Mouse (Mus musculus) embryo, embryonic 10 days (tissue): ENCODE results near the gene C77080.
A peak's percentile ranks its signal among the peaks of the same experiment; 100 is the strongest.

ENCODE experiments used
- DNase-seq: peaks from one replicate; pipeline ENCODE4 v3.0.0-alpha.2; 2015; ENCODE audit warnings: low spot score

Gene C77080

GRCm38 (mm10) chr4:129266821-129267220 is 5.6 kb upstream of the C77080 start:
- no peak for DNase-seq

DNA sequence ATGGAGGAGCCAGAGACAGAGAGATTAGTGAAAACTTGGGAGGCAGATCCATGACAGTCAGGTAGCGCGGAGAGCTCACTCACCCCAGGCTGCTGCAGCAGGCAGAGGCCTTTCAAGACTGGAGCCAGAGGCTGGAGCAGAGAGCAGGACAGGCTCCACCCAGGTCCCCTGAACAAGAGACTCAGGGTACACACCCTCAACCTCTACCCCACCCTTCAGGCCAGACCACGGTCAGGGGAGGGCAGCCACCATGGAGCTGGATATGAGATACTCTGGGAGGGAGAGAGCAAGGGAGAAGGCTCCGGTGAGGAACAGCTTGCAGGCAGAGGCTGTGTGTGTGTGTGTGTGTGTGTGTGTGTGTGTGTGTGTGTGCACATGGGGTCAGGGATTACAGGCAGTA is 5.0 kb upstream of the C77080 start:
- DNase-seq, result no peak

DNA sequence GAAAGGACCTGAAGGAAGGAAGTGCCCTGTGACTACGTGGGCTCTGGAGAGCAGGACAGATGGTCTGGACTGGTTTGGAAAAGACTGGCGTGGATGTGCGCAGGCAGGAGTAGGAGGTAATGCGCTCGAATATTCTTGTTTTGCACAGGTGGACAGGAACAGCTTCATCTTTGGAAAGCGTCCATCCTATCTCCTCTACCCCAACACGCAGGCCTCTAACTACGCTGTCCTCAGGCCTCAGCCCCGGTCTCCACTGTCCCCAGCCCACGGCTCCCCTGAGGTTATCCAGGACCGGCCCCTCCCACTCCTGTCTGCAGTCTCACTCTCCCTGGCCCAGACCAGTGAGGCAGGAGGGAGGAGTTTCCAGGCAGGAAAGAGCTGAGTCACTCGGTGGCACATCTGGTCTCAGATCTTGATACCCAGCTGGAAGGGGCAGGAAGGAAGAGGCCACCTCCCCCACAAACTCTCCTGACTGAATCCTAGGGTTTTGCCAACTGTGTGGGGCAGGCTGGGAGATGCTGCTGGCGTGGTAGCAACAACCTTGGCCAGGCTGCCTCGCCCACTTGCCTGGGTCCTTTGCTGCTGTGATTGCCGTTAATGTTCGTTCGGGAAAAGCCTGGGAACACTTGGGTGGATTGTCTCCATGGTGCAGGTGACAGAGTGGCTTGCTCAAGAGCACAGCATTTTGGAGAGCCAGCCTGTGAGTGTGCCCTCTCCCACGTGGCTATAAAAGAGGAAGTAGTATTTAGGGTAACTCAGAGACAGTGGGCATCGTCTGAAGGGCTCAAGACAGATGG is 2.2 kb upstream of the C77080 start:
- peak; percentile 75 for DNase-seq

DNA sequence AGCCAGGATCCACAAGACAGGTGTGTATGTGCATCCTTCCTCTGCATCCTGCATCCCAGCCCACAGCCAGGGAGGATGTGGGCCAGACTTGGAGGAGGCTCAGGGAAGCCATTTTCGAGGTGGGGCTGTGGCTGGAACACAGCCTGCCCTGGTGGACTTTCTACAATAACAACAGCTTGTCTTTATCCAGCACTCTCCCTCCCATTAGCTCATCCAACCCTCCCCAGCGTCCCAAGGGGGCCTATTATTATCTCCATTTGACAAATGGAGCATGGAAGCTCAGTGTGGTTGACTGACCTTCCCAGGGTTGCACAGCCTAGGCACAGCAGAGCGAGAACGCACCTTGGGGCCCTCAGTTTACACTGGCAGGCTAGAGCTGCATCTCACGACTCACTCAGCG is 526 bp downstream of the C77080 start:
- DNase-seq, result no peak

GRCm38 (mm10) chr4:129259101-129259500 is 2.1 kb downstream of the C77080 start:
- no peak for DNase-seq

- DNase-seq, result peak; percentile 80
These were observed 4.5 kb downstream of the C77080 start for GRCm38 (mm10) chr4:129256450-129257380.

- no peak for DNase-seq
These were observed 6.6 kb downstream of the C77080 start for GRCm38 (mm10) chr4:129254571-129254970.

DNA sequence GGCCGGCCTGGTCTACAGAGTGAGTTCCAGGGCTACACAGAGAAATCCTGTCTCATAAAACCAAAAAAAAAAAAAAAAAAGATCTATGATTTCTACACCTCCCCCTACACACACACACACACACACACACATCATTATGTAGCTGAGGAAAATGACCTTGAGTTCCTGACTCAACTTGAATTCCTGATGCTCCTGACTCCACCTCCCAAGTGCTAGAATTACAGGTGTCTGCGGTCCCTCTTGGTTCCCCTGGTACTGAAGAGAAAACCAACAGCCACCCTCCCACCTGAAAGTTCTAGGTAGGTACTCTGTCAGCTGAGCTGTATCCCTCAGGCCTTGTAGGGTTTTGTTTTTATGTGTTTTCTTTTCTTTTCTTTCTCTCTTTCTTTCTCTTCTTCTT is 8.7 kb downstream of the C77080 start:
- DNase-seq, result no peak

GRCm38 (mm10) chr4:129251482-129252125 is 9.6 kb downstream of the C77080 start:
- peak; percentile 68 for DNase-seq

GRCm38 (mm10) chr4:129250759-129251481 is 10.3 kb downstream of the C77080 start:
- no peak for DNase-seq

DNA sequence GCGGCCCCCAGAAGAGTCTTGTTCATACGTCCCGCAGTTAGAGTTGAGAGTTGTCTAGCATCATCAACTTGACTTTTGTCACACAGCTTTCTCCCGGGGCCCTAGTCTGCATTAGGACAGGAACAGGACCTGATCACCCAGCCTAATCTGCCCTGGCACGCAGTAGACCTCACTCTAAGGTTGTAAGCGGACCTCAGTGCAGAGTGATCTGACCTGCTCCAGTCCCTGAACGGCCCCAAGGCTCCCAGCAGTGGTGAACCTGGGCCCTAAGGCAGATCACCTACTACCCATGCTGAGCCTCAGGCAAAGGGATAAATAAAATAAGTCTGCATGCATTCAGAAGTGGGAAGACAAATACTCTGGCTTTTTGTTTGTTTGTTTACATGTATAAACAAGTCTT is 11.9 kb downstream of the C77080 start:
- DNase-seq, result no peak

GRCm38 (mm10) chr4:129248243-129248767 is 12.9 kb downstream of the C77080 start:
- DNase-seq, result no peak

DNA sequence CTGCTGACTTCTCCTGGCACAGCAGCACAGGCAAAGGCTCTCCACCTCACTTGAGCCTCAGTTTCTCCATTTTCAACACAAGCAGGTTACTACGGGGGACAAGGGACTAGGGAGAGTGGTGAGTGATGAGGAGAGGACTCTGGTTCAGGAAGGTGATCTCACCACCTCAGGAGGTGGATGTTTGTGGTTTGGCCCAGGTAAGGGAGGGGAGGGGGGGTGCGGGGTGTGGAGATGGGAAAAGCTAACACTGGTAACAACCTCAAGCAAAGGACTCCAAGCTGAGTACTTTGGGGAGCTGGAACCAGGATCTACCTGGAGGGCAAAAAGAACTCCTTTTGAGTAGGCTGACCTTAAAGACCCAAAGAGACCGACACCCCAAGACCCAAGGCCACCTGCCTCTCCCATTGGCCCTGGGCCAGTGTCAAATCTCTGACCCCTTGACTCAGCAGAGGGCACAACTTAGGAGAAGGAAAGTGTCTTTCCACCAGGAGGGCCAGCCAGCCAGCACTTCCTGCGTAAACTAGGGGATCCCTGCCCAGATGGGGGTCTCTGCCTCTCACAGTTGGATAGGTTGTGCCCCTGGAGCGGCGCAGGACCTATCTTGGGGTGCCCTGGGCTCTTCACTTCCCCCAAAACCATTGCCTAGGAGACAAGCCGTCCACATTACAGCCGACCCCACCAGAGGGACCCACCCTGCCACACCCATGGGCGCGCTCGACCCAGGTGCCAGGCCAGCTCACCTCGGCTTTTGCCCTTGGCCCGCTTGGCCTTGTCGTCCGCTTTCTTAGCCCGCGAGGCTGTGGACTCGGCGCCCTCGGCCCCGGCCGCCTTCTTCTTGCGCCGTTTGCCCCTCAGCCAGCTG is 13.6 kb downstream of the C77080 start:
- no peak for DNase-seq

GRCm38 (mm10) chr4:129246360-129247301 is 14.6 kb downstream of the C77080 start:
- DNase-seq, result no peak

DNA sequence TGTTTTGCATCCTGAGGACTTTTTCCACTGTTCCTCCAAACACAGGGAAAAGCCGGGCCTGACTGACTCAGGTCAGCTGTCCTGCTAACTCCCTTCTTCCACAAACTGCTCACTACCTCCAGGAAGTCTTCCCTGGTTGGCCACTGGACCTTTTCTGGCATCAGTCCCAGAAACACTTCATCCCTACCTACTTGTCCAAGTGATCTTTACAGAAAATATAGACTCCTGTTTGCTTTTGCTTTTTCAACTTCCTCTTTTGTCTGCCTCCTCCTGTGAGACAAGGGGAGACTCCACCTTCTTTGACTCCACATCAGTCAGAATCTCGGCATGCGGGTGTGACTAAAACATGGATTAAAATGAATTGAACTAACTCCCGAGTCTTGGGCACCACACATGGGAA is 16.4 kb downstream of the C77080 start:
- DNase-seq, result no peak

- no peak for DNase-seq
These were observed 18.4 kb downstream of the C77080 start for GRCm38 (mm10) chr4:129242761-129243160.

DNA sequence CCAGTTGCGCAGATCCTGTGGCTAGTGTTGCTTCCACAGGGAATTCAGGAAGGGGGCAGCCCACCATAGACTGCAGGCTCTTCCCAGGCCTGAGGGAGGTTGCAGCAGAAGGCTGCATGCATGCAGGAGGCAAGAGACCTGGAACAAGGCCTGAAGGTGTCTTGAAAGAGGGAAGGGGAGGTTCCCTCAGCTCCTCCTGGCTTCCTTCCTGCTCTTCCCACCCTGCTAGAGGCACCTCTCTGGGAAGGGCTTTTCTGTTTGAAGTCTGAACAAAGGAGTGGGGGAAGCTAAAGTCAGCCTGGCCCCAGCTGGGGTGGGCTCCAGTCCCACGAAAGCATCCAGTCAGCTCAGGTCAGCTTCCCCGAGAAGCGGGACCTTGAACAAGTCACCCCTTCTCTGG is 18.9 kb downstream of the C77080 start:
- no peak for DNase-seq

GRCm38 (mm10) chr4:129241898-129242297 is 19.3 kb downstream of the C77080 start:
- DNase-seq, result no peak

DNA sequence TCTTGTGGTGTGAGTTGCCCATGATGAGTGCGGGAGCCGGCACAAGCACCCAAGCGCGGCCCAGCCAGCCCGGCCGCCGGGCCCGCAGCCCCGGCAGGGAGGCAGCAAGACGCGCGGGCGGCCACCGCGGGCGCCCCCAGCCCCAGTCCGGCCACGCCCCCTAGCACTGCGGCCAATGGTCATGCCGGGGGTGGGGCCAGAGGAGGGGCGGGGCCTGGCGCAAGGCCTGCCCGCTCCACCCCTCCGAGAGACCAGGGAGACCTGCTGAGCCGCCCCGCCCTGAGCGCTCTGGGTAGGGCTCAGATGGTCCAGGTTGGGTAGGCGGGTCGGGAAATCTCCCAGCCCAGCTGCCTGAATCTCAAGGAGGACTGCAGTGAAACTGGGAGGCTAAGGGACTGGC is 22.1 kb downstream of the C77080 start:
- peak; percentile 87 for DNase-seq
